Comparison of ENCODE assay signal across 9 mouse cellular contexts in the genomic region with DNA sequence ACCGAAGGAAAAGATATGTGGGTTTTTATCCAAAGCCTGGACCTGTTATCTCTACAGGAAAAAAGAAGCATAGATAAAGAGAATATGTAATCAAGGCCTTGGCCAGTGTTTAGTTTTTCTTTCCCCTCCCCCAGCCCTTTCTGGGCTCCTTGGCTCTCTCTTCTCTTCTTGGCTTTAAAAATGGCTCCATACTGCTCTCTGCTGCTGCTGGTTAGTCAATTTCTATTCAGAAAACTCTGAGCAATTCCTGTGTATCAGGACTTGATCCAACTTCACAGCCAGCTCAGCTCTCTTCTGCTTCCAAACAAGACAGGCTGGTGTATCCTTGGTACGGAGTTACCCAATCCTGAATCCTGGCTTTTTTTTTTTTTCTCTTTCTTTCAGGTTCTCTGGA.
DNase-seq lines count a peak whose midpoint lies in the region; ATAC-seq and TF ChIP-seq lines count a peak whose summit lies in the region.
"Had no signal": no experiment of that assay in that cellular context is flagged by ENCODE, and none has a peak within 500 bp of the region (broad histone marks: within the 10 kb centered on the region; RNA-seq: fewer than 3 reads in every experiment).

No protein-coding gene starts in this region.

- H3K27ac ChIP-seq in kidney, embryonic 15.5 days, result no peak overlapping the region
- H3K27ac ChIP-seq in cerebellum, adult 2 months (ENCODE audit: insufficient read depth, low read length), result no peak overlapping the region
- H3K27ac ChIP-seq in intestine, postnatal 0 days (ENCODE audit: low read depth, low read length), result no peak overlapping the region

- ATAC-seq in kidney, embryonic 15.5 days (replicated peaks; ENCODE audit: low FRiP score), result peak; percentile 74
- ATAC-seq in intestine, postnatal 0 days, result no peak
- no peak for ATAC-seq in megakaryocyte progenitor cell, adult 5-6 weeks (replicated peaks; ENCODE audit: poor library complexity)

- no peak for DNase-seq in kidney, postnatal 25 days
- DNase-seq in cerebellum, adult 2 months, result peak; percentile 24 to 77
- peak; percentile 28 to 66 for DNase-seq in frontal cortex, postnatal 36 days (ENCODE audit: low spot score in 2 of 2)
- peak; percentile 43 for DNase-seq in lung, postnatal 14 days
- peak; percentile 14 to 38 for DNase-seq in right cerebral cortex, postnatal 36 days (ENCODE audit: low spot score in 2 of 2)

- no peaks in the 10 kb centered on the region for H3K27me3 ChIP-seq in kidney, embryonic 15.5 days
- H3K27me3 ChIP-seq in cerebellum, adult 2 months (ENCODE audit: control insufficient read depth, insufficient read depth, low read length), result no peaks in the 10 kb centered on the region
- H3K27me3 ChIP-seq in intestine, postnatal 0 days (replicated peaks; ENCODE audit: control insufficient read depth, insufficient read depth, low read length), result no peaks in the 10 kb centered on the region
- H3K27me3 ChIP-seq: CH12.LX had no signal

- H3K36me3 ChIP-seq in kidney, embryonic 15.5 days, result no peaks in the 10 kb centered on the region
- H3K36me3 ChIP-seq in intestine, postnatal 0 days (ENCODE audit: control insufficient read depth, insufficient read depth), result no peaks in the 10 kb centered on the region

- no peaks in the 10 kb centered on the region for H3K4me1 ChIP-seq in kidney, embryonic 15.5 days
- no peaks in the 10 kb centered on the region for H3K4me1 ChIP-seq in cerebellum, adult 2 months (ENCODE audit: control insufficient read depth, insufficient read depth, low read length)
- no peaks in the 10 kb centered on the region for H3K4me1 ChIP-seq in intestine, postnatal 0 days (replicated peaks; ENCODE audit: control insufficient read depth, insufficient read depth, low read length)

- no peak overlapping the region for H3K4me2 ChIP-seq in kidney, embryonic 15.5 days
- no peak overlapping the region for H3K4me2 ChIP-seq in intestine, postnatal 0 days (replicated peaks; ENCODE audit: low read depth)

- H3K9ac ChIP-seq in kidney, embryonic 15.5 days, result no peak overlapping the region
- H3K9ac ChIP-seq in intestine, postnatal 0 days (ENCODE audit: low read depth, low read length), result no peak overlapping the region

- TF ChIP-seq POLR2A in cerebellum, adult 2 months (IDR thresholded peaks at IDR 0.05; ENCODE audit: borderline replicate concordance, insufficient read depth, low read length), result no peak

- no peaks in the 10 kb centered on the region for H3K9me3 ChIP-seq in kidney, embryonic 15.5 days (replicated peaks)
- no peaks in the 10 kb centered on the region for H3K9me3 ChIP-seq in intestine, postnatal 0 days (ENCODE audit: control insufficient read depth)

- 53% methylated on average over 2 of the region's 2 CpGs for WGBS in kidney, embryonic 15.5 days
- WGBS in cerebellum, adult 2 months, result 35% methylated on average over 2 of the region's 2 CpGs
- WGBS in intestine, postnatal 0 days, result 28% methylated on average over 2 of the region's 2 CpGs

- H3K4me3 ChIP-seq in kidney, embryonic 15.5 days (replicated peaks), result no peak overlapping the region
- no peak overlapping the region for H3K4me3 ChIP-seq in cerebellum, adult 2 months (replicated peaks; ENCODE audit: insufficient read depth, low read depth, low read length)
- no peak overlapping the region for H3K4me3 ChIP-seq in intestine, postnatal 0 days (ENCODE audit: low read depth, low read length)

- TF ChIP-seq CTCF in cerebellum, adult 2 months (IDR thresholded peaks at IDR 0.05; ENCODE audit: borderline replicate concordance, insufficient read depth, low read depth, low read length), result peak; percentile 15; the same call in 1 of the 2 replicates
- peak; percentile 41 for TF ChIP-seq CTCF in intestine, postnatal 0 days (IDR thresholded peaks at IDR 0.05; ENCODE audit: low read depth)

Comparison
In these comparisons a context has a peak if more than half of its experiments do, and no peak if none do; other contexts are left out.
1. DNase-seq: peak in cerebellum, adult 2 months (2 of 2), frontal cortex, postnatal 36 days (2 of 2), lung, postnatal 14 days (single experiment) and right cerebral cortex, postnatal 36 days (2 of 2); none in kidney, postnatal 25 days (0 of 2).